Mouse (Mus musculus): ENCODE measurements around the gene Arl6ip4.

- TF ChIP-seq CTCF (IDR thresholded peaks at IDR 0.05; ENCODE audit: low read depth, low read length) (no peak), POLR2A (IDR thresholded peaks at IDR 0.05; ENCODE audit: borderline replicate concordance, low read depth, low read length) (no peak)
These were observed 35.0 kb downstream of the Arl6ip4 start for GRCm38 (mm10) chr5:124150895-124151294.
